Comparison of ENCODE assay signal across 8 mouse cellular contexts in genomic region chr19:28967652-28968051, GRCm38 (mm10). TPM values are rescaled to one million over a fixed set of nuclear protein-coding genes. Genes with fewer than 3 reads are reported as not detected.
DNase-seq lines count a peak whose midpoint lies in the region; ATAC-seq lines count a peak whose summit lies in the region.

TSS of gene 4430402I18Rik (minus strand) at chr19:28967800.

- no peaks in the 10 kb centered on the region for H3K27me3 ChIP-seq in heart, embryonic 12.5 days (replicated peaks)
- peaks cover 4% of the 10 kb centered on the region for H3K27me3 ChIP-seq in limb, embryonic 12.5 days

- no peak for ATAC-seq in heart, embryonic 12.5 days (ENCODE audit: insufficient number of reproducible peaks, low FRiP score)
- no peak for ATAC-seq in limb, embryonic 12.5 days (ENCODE audit: insufficient number of reproducible peaks, insufficient read depth, low FRiP score, low TSS enrichment, low read depth)

- no peaks in the 10 kb centered on the region for H3K9me3 ChIP-seq in heart, embryonic 12.5 days (replicated peaks)
- no peaks in the 10 kb centered on the region for H3K9me3 ChIP-seq in limb, embryonic 12.5 days

- no peak within 1 kb of the TSS for H3K4me3 ChIP-seq in heart, embryonic 12.5 days
- no peak within 1 kb of the TSS for H3K4me3 ChIP-seq in limb, embryonic 12.5 days (replicated peaks)

- no peaks in the 10 kb centered on the region for H3K36me3 ChIP-seq in heart, embryonic 12.5 days
- no peaks in the 10 kb centered on the region for H3K36me3 ChIP-seq in limb, embryonic 12.5 days

- peak within 1 kb of the TSS; percentile 51 for H3K4me2 ChIP-seq in heart, embryonic 12.5 days
- H3K4me2 ChIP-seq in limb, embryonic 12.5 days, result peak within 1 kb of the TSS; percentile 31

- no peak within 1 kb of the TSS for H3K27ac ChIP-seq in heart, embryonic 12.5 days (ENCODE audit: poor library complexity, severe bottlenecking)
- no peak within 1 kb of the TSS for H3K27ac ChIP-seq in limb, embryonic 12.5 days

- no peak within 1 kb of the TSS for H3K9ac ChIP-seq in heart, embryonic 12.5 days
- no peak within 1 kb of the TSS for H3K9ac ChIP-seq in limb, embryonic 12.5 days (replicated peaks)

- H3K4me1 ChIP-seq in heart, embryonic 12.5 days (replicated peaks), result peaks cover 26% of the 10 kb centered on the region
- H3K4me1 ChIP-seq in limb, embryonic 12.5 days (replicated peaks), result peaks cover 7% of the 10 kb centered on the region

- WGBS in heart, embryonic 12.5 days, result 9% methylated on average over 11 of the region's 11 CpGs
- WGBS in limb, embryonic 12.5 days, result 7% methylated on average over 11 of the region's 11 CpGs

- peak; percentile 11 for DNase-seq in ovary, postnatal 36 days (ENCODE audit: low spot score)
- DNase-seq in ovary, postnatal 10 days (ENCODE audit: low spot score), result no peak
- DNase-seq in right cerebral cortex, postnatal 10 days (ENCODE audit: low spot score in 2 of 2), result peak; percentile 61 to 72
- DNase-seq in adipocyte (ENCODE audit: low spot score), result no peak
- DNase-seq in spleen, postnatal 14 days (ENCODE audit: low spot score in 2 of 2), result no peak
- no peak for DNase-seq in thymus, postnatal 36 days

RNA-seq across cellular contexts. Expression of gene 4430402I18Rik, which starts in this region (rescaled TPM):
- 6.0 and 6.6 TPM in 2 replicates for polyA plus RNA-seq in heart, embryonic 12.5 days (2016; fragmentation: Nextera tagmentation; extraction: Ambion mirVana)
- polyA plus RNA-seq in limb, embryonic 12.5 days (2016; fragmentation: Nextera tagmentation; extraction: Ambion mirVana), result 0.33 and 0.44 TPM in 2 replicates

Comparison
In these comparisons a context has a peak if more than half of its experiments do, and no peak if none do; other contexts are left out.
1. DNase-seq: peak in ovary, postnatal 36 days (single experiment) and right cerebral cortex, postnatal 10 days (2 of 2); none in ovary, postnatal 10 days (single experiment), adipocyte (single experiment), spleen, postnatal 14 days (0 of 2) and thymus, postnatal 36 days (0 of 2).